Mouse (Mus musculus): ENCODE measurements at regions not wholly inside any gene's neighbourhood (a gene's known extent, or its start where the extent isn't known, plus 50 kb on each side); places are given as distances from the start of the nearest gene placed in this dataset.

- ATAC-seq (ENCODE audit: low FRiP score, low TSS enrichment) (no peak), DNase-seq (ENCODE audit: low spot score) (no peak)
- H3K4me1 ChIP-seq (replicated peaks; ENCODE audit: control insufficient read depth, insufficient read depth) = no peaks in the 10 kb centered on the region
- 50% methylated on average over 10 of the region's 10 CpGs for WGBS
- no peak overlapping the region for H3K4me3 ChIP-seq (ENCODE audit: low read depth, low read length)
- no peak for TF ChIP-seq EP300 (optimal IDR thresholded peaks at IDR 0.05)
- no peak for TF ChIP-seq CTCF (IDR thresholded peaks at IDR 0.05; ENCODE audit: low read depth)
- H3K36me3 ChIP-seq (ENCODE audit: control insufficient read depth, insufficient read depth, low read length) = no peaks in the 10 kb centered on the region
- H3K27ac ChIP-seq (replicated peaks) = no peak overlapping the region
- no peak overlapping the region for H3K9ac ChIP-seq (ENCODE audit: low read length)
- no peaks in the 10 kb centered on the region for H3K9me3 ChIP-seq (ENCODE audit: control insufficient read depth, low read length)
- H3K27me3 ChIP-seq (ENCODE audit: control insufficient read depth, insufficient read depth, low read length) = no peaks in the 10 kb centered on the region
- H3K4me2 ChIP-seq (replicated peaks; ENCODE audit: low read depth) = no peak overlapping the region
Observed at GRCm38 (mm10) chr13:44657905-44658414, 71.3 kb upstream of the Jarid2 start.

- no peak; the same call in 1 of the 2 replicates for ATAC-seq (ENCODE audit: low FRiP score, low TSS enrichment)
- 25% methylated on average over 6 of the region's 6 CpGs for WGBS
Observed at GRCm38 (mm10) chr13:44659861-44660260, 69.4 kb upstream of the Jarid2 start.

GRCm38 (mm10) chr13:44663062-44663461, 66.2 kb upstream of the Jarid2 start:
- no peak for TF ChIP-seq EP300 (optimal IDR thresholded peaks at IDR 0.05)
- H3K9ac ChIP-seq (ENCODE audit: low read length) = no peak overlapping the region
- no peaks in the 10 kb centered on the region for H3K27me3 ChIP-seq (ENCODE audit: control insufficient read depth, insufficient read depth, low read length)
- no peak overlapping the region for H3K4me2 ChIP-seq (replicated peaks; ENCODE audit: low read depth)
- DNase-seq (ENCODE audit: low spot score) (peak; percentile 76), ATAC-seq (ENCODE audit: low FRiP score, low TSS enrichment) (peak; percentile 82)
- H3K4me3 ChIP-seq (ENCODE audit: low read depth, low read length) = no peak overlapping the region
- WGBS = 58% methylated on average over 11 of the region's 11 CpGs
- no peaks in the 10 kb centered on the region for H3K4me1 ChIP-seq (replicated peaks; ENCODE audit: control insufficient read depth, insufficient read depth)
- H3K9me3 ChIP-seq (ENCODE audit: control insufficient read depth, low read length) = no peaks in the 10 kb centered on the region
- H3K36me3 ChIP-seq (ENCODE audit: control insufficient read depth, insufficient read depth, low read length) = no peaks in the 10 kb centered on the region
- no peak overlapping the region for H3K27ac ChIP-seq (replicated peaks)

More at GRCm38 (mm10) chr13:44659861-44660260, 69.4 kb upstream of the Jarid2 start:
- TF ChIP-seq CTCF (IDR thresholded peaks at IDR 0.05; ENCODE audit: low read depth) (no peak), EP300 (optimal IDR thresholded peaks at IDR 0.05) (no peak)
- H3K4me3 ChIP-seq (ENCODE audit: low read depth, low read length) = no peak overlapping the region
- DNase-seq (ENCODE audit: low spot score) = no peak
- H3K9ac ChIP-seq (ENCODE audit: low read length) = no peak overlapping the region
- H3K4me2 ChIP-seq (replicated peaks; ENCODE audit: low read depth) = no peak overlapping the region
- no peaks in the 10 kb centered on the region for H3K27me3 ChIP-seq (ENCODE audit: control insufficient read depth, insufficient read depth, low read length)
- no peaks in the 10 kb centered on the region for H3K36me3 ChIP-seq (ENCODE audit: control insufficient read depth, insufficient read depth, low read length)
- H3K27ac ChIP-seq (replicated peaks) = no peak overlapping the region
- H3K9me3 ChIP-seq (ENCODE audit: control insufficient read depth, low read length) = no peaks in the 10 kb centered on the region
- H3K4me1 ChIP-seq (replicated peaks; ENCODE audit: control insufficient read depth, insufficient read depth) = no peaks in the 10 kb centered on the region

DNA sequence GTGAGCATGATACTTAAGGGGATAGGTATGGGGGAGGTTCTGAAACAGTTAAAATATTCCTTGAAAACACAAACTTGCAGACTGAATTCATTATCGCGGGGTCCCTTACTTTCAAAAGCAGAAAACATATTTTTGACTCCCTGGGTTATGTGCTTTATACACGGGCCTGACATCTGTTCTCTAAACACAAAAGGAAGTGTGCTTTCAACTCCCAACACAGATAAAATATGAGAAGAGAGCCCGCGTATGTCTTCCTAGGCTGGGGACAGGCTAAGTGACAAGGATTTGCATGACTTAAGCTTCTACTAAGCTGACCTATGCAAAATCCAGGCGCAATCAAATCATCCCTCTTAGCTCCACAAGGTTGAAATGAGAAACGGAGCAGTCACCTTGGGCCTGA, 65.5 kb upstream of the Jarid2 start:
- 50% methylated on average over 7 of the region's 7 CpGs for WGBS

GRCm38 (mm10) chr13:44669761-44670160, 59.5 kb upstream of the Jarid2 start:
- ATAC-seq (ENCODE audit: low FRiP score, low TSS enrichment) = no peak
- Histone ChIP-seq H3K36me3 (ENCODE audit: control insufficient read depth, insufficient read depth, low read length) (no peaks in the 10 kb centered on the region), H3K4me2 (replicated peaks; ENCODE audit: low read depth) (no peak overlapping the region), H3K27me3 (ENCODE audit: control insufficient read depth, insufficient read depth, low read length) (no peaks in the 10 kb centered on the region), H3K4me1 (replicated peaks; ENCODE audit: control insufficient read depth, insufficient read depth) (no peaks in the 10 kb centered on the region; the same call in 1 of the 2 replicates), H3K4me3 (ENCODE audit: low read depth, low read length) (no peak overlapping the region), H3K27ac (replicated peaks) (no peak overlapping the region), H3K9ac (ENCODE audit: low read length) (no peak overlapping the region), H3K9me3 (ENCODE audit: control insufficient read depth, low read length) (no peaks in the 10 kb centered on the region)
- DNase-seq (ENCODE audit: low spot score) = no peak
- no peak for TF ChIP-seq EP300 (optimal IDR thresholded peaks at IDR 0.05)
- no peak for TF ChIP-seq CTCF (IDR thresholded peaks at IDR 0.05; ENCODE audit: low read depth)
- 85% methylated on average over 6 of the region's 6 CpGs for WGBS

More for the DNA sequence above, 65.5 kb upstream of the Jarid2 start:
- no peaks in the 10 kb centered on the region for H3K9me3 ChIP-seq (ENCODE audit: control insufficient read depth, low read length)
- ATAC-seq (ENCODE audit: low FRiP score, low TSS enrichment) (no peak), DNase-seq (ENCODE audit: low spot score) (no peak)
- H3K4me2 ChIP-seq (replicated peaks; ENCODE audit: low read depth) = no peak overlapping the region
- no peaks in the 10 kb centered on the region for H3K4me1 ChIP-seq (replicated peaks; ENCODE audit: control insufficient read depth, insufficient read depth)
- H3K36me3 ChIP-seq (ENCODE audit: control insufficient read depth, insufficient read depth, low read length) = no peaks in the 10 kb centered on the region
- H3K9ac ChIP-seq (ENCODE audit: low read length) = no peak overlapping the region
- H3K27ac ChIP-seq (replicated peaks) = no peak overlapping the region
- no peak for TF ChIP-seq CTCF (IDR thresholded peaks at IDR 0.05; ENCODE audit: low read depth)
- TF ChIP-seq EP300 (optimal IDR thresholded peaks at IDR 0.05) = no peak
- H3K4me3 ChIP-seq (ENCODE audit: low read depth, low read length) = no peak overlapping the region
- H3K27me3 ChIP-seq (ENCODE audit: control insufficient read depth, insufficient read depth, low read length) = no peaks in the 10 kb centered on the region

GRCm38 (mm10) chr13:44673337-44673966, 55.8 kb upstream of the Jarid2 start:
- Histone ChIP-seq H3K9ac (ENCODE audit: low read length) (no peak overlapping the region), H3K27ac (replicated peaks) (no peak overlapping the region), H3K4me3 (ENCODE audit: low read depth, low read length) (peak overlapping the region; percentile 10; the same call in 1 of the 2 replicates), H3K27me3 (ENCODE audit: control insufficient read depth, insufficient read depth, low read length) (no peaks in the 10 kb centered on the region), H3K4me2 (replicated peaks; ENCODE audit: low read depth) (peak overlapping the region; percentile 46), H3K9me3 (ENCODE audit: control insufficient read depth, low read length) (0 out of 2 replicates have a peak, but pooled peaks cover 3% of the 10 kb centered on the region), H3K36me3 (ENCODE audit: control insufficient read depth, insufficient read depth, low read length) (no peaks in the 10 kb centered on the region), H3K4me1 (replicated peaks; ENCODE audit: control insufficient read depth, insufficient read depth) (no peaks in the 10 kb centered on the region; the same call in 1 of the 2 replicates)
- DNase-seq (ENCODE audit: low spot score) = peak; percentile 46
- ATAC-seq (ENCODE audit: low FRiP score, low TSS enrichment) = no peak; the same call in 1 of the 2 replicates
- TF ChIP-seq EP300 (optimal IDR thresholded peaks at IDR 0.05) = no peak
- TF ChIP-seq CTCF (IDR thresholded peaks at IDR 0.05; ENCODE audit: low read depth) = no peak
- 6% methylated on average over 20 of the region's 20 CpGs for WGBS

Measured in stomach, postnatal 0 days (tissue).